Mouse (Mus musculus): ENCODE results near the gene Olfr1080.
"Not testable (repeated sequence)": the region's sequence is repeated elsewhere in the genome, so short reads cannot be mapped to it uniquely, and the experiment has no call there.

The Olfr1080 gene

DNA sequence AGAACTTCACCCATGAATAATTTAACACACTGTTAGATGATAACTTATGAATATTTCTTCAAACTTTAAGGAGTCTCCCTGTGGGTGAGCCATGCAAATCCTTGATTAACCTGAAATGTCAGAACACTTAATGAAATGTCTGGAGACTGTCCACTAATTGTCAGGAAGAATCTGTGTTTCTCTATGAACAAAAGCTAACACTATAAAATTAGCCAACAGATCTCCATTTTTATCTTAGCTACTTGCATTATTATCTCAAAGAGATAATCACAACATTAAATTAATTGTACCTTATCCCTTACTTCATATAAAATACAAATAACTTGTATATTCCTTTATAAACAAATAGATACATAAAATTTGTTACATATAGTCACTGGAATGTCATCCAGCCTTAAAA lies at the start of gene Olfr1080:
TSS of gene Olfr1080 (minus strand) at position 101 of the 400 bp plus-strand sequence.
- DNase-seq (ENCODE audit: low read depth, low spot score), result not testable (repeated sequence)

GRCm38 (mm10) chr2:86598866-86599265 lies 40.8 kb upstream of the Olfr1080 start, which contains the start of gene Olfr1082:
TSS of gene Olfr1082 (minus strand) at chr2:86598966.
- DNase-seq (ENCODE audit: low read depth, low spot score), result not testable (repeated sequence)

DNA sequence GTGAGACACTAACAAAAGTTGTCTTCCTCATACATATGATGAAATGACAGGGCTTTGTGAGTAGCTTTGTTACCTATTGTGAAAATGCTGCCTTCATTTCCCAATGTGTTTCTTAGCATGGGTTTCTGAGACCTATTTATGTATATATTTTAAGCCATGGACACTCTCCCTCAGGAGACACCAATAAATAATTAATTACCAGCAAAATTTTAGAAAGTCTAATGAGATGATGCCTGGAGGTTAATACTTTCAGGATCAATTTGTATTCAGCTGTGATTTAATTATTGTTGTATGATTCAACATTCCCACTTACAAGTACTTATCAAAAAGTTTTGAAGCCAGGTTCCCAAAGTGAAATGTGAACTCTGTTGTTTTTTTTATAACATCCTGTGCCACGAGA lies 15.7 kb downstream of the Olfr1080 start, which contains the start of gene Olfr1079:
TSS of gene Olfr1079 (minus strand) at position 101 of the 400 bp plus-strand sequence.
- DNase-seq (ENCODE audit: low read depth, low spot score), result no peak

GRCm38 (mm10) chr2:86530991-86531390 lies 27.0 kb downstream of the Olfr1080 start:
- DNase-seq (ENCODE audit: low read depth, low spot score), result no peak

- no peak for DNase-seq (ENCODE audit: low read depth, low spot score)
Observed at GRCm38 (mm10) chr2:86508161-86508560, 49.9 kb downstream of the Olfr1080 start, which contains the start of gene Olfr1076. TSS of gene Olfr1076 (plus strand) at chr2:86508461.

All from skeletal muscle tissue, adult 2 months (tissue).